Mouse (Mus musculus): ENCODE measurements around the gene Rbp7.

Gene Rbp7

DNA sequence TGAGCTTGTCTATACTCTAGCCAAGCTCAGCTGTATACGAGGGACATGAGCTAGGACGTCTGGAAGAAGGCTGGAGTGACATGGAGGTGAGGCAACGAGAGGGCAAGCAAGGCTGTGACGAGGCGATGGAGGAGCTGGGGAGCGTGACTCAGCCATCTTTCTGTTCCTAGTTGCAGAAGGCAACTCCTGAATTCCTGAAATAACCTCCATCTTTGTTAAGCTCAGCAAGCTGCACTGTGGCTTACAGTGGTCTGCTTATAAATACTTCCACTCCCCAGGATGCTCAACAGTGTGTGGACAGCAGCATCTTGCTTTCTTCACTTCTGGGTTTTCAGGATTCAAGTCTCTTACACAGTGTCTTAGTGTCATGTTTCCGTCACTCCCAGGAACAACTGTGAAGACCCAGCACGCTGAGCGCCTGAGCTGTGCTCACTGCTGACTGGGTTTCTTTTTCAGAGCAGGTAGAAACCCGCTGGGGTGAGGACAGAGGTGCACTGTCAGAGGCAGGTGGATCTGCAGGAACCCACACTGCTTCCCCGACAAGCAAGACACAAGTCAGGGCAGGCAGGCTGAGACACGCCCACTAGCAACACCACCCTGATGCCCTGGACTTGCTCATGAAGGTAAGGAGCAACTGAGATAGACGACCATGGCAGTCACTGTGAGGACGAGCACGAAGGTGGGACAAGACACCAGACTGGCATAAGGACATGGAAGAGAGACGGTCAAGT is 48.9 kb downstream of the Rbp7 start:
- no peak for DNase-seq (ENCODE audit: low read depth)

DNA sequence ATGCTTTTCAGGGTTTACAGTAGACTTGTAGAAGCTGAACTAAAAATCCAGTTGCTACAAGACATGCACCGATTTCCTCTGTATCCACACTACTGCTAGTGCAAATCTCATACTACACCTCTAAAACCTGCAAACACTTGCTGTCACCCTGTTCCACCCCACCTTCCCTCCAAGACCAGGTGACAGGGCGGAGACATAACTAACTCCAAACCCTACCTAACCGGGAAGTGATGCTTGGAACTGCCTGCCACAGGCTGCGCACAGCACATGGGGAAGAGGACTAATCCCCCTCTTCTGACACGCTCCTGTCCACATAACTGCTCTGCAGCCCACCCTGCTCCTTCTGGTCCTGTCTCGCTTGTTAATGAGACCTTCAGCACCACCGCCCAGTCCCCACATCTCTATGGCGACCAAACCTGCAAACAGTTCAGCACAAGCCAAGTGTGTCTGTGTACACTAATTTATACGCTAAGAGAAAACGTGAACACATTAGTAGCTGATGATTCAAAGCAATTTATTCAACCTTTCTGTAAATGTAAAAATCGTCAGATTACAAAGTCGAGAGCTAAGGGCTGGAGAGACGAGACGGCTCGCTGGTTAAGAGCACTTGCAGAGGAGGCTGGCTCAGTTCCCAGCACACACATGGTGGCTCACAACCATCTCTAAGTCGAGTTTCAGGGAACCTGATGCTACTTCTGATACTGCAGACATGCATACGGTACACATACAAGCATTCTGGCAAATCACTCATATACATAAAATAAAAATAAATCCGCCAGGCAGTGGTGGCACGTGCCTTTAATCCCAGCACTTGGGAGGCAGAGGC is 49.9 kb downstream of the Rbp7 start:
- DNase-seq (ENCODE audit: low read depth), result no peak

DNA sequence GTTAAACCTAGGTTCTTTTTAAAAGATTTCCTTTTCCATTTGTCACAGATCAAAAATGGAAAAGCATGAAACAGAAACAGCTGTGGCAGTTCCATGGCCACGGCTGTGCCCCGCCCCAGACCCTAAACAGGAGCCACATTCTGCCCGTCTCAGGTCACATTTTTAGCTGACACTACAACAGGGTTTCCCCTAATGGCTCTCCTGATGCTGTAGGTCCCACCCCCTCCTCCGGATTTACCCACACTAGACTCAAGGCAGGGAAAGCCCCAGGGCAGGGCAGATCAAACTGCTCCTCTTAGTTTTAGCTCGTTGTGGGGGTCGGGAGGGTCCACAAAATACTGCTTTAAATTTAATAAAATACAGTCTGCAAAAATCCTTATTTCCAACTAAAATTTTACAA is 51.7 kb downstream of the Rbp7 start:
- DNase-seq (ENCODE audit: low read depth), result no peak

DNA sequence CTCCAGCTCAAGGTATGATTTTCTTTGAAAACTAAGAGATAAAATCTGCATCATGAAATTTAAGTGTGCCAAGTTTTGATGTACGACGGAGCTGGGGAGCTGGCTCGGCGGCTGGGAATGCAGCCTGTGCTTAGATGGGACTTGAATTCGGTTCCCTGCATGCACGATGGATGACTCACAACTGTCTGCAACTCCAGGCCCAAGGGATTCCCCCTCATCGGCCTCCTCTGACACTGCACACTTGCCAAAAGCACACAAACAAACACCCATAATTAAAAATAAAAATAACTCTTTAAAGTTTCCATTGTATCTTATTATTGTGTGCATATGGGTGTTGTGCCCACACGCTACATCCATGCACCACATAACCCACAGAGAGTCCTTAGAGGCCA is 53.2 kb downstream of the Rbp7 start:
- DNase-seq (ENCODE audit: low read depth), result no peak

DNA sequence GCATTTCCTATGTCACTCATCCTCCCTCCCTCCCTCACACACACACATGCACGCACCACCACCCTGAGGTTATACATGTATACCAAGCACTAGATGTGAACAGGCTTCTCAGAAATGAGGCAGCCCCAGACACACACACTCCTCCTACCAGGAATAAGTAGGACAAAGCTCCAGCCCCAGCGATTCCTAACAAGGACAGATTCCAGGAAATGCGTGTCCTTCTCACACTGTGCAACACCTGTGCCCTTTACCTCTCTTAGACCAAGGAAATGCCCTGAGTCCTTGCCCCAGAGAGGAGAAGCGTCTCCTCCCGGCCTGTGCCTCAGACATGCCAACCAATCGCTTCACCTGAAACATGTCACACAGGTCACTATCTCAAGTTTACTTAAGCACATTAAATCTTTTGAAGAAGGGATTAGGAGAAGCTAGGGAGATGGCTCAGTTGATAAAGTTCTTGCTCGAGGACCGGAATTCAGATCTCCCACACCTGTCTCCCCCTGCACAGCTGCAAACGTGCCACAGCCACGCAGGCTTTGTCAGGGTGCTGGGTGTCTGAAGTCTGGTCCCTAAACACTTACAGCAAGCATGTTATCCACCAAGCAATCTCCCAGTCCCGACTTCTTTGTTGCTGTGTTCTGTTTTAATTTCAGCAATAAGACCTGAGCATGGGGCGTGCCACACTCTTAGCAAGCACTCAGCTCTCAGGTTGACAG is 53.7 kb downstream of the Rbp7 start:
- DNase-seq (ENCODE audit: low read depth), result no peak
